Mouse (Mus musculus) megakaryocyte, embryonic 14.5 days (primary cell): ENCODE results near the gene Mfsd6.

Experiments
- FLI1 ChIP-seq: IDR thresholded peaks from 2 replicates; pipeline ENCODE4 v1.6.1; 2012; ENCODE audit warnings: low read length, inconsistent platforms, mixed read lengths
- GATA1 ChIP-seq: IDR thresholded peaks from 3 replicates; pipeline ENCODE4 v1.6.1; 2012; ENCODE audit warnings: mixed read lengths, low read length, inconsistent platforms, borderline replicate concordance

DNA sequence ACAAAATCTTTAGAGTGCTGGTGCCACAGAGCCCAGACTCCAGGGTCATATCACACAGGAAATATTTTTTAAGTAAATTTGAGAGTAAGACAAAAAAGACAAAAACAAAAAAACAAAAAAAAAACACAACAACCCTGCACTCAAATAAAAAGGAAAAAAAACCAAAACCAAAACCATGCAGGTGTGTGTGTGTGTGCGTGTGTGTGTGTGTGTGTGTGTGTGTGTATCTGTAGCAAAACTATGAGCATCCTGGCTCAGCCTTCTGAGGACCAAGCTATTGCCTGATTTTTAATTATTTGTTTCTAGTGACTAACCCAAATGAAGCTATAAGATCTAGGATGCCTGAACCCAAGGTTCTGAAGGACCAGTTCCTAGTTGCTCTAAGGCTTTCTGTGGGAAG, 24.4 kb upstream of the Mfsd6 start:
- TF ChIP-seq GATA1 (no peak), FLI1 (no peak)
